Mouse (Mus musculus) cerebellum, postnatal 36 days (tissue): ENCODE results near the gene Elmsan1.

Source experiments
- DNase-seq, 2 experiments: peaks; one replicate each; pipeline ENCODE4 v3.0.0; 2021 to 2022; ENCODE audit warnings: mixed read lengths in 2 of 2

The Elmsan1 gene

DNA sequence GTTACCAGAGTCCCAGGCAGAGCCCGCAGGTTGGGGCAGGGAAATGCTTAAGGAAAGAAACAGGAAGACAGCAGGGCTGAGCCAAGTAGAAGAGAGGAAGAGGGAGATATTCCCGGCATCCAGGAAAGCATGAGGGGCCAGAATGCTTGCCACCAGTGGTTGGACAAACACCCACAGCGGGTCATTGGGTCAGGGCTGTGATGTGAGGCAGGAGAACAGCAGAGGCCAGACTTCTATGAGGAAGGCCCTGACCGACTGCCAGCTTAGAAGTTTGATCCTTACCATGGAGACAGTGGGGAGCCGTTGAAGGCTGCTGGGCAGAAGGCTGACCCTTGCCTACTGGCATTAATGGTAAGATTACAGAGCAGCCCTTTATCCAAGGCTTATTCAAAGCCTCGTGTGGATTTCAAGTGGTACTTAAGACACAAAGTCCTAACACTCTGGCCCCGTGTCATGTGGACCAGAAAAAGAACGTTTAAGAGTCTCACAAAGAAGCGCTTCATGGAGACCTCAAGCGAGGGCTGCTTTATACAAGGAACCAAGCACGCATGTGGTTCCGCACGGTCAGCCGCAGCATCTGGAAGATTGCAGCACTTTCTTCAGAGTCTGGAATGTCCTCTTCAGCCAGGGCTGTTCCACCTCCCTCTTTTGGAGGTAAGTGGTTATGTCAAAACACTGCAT, 4.0 kb downstream of the Elmsan1 start:
- no peak for DNase-seq

DNA sequence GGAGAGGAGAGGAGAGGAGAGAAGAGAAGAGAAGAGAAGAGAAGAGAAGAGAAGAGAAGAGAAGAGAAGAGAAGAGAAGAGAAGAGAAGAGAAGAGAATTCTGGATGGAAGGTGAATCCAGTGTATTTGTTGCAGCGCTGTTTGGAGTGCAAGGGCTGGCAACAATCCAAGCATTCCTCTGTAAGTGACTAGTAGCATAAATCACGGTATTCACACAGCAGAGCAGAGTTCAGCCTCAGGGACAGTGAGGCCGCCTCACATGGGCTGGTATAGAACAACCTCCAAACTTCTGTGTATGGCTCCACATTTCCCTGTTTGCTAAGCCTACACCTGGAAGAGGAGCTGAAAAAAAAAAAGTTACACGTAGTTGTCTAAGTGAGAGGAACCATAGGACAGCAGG, 6.4 kb downstream of the Elmsan1 start:
- DNase-seq, result no peak

DNA sequence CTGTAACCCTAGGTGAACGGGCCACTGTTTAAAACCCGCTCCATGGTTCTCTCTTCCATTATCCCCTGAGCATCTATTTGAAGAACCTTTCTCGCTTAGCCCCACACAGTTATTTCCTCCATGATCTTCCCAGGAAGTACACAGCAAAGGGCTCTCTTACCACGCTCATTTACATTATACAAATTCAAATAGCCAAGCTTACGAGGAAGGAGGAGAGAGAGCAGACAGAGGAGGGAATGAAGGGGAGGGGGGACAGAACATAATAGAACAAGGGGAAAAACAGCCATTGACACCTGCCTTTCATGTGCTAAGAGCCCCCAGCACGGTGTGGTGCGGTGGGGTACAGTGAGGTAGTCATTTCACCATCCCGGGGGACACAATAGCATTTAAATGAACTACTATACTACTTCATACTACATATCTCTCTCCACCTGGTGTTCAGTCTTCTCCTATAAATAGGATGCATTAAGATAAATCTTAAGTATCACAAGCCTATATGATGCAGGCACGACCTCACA, 7.6 kb downstream of the Elmsan1 start:
- DNase-seq, result no peak

DNA sequence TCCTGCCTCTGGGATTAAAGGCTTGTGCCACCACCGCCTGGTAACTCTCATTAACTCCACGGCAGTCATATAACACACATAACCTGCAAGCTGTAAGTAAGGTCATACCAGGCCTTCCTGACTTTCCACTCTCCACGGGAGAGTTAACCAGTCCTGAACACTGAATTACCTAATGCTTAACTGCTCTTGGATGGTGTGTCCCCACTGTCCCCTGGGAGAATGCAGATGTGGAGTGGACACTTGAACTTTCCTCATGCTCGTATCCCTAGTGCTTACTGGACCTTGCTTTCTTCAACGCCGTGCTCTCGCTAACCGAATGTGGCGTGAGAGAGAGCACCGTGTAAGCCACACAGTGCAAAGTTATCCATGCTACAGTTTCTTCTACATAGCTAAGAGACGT, 8.4 kb downstream of the Elmsan1 start:
- no peak for DNase-seq

DNA sequence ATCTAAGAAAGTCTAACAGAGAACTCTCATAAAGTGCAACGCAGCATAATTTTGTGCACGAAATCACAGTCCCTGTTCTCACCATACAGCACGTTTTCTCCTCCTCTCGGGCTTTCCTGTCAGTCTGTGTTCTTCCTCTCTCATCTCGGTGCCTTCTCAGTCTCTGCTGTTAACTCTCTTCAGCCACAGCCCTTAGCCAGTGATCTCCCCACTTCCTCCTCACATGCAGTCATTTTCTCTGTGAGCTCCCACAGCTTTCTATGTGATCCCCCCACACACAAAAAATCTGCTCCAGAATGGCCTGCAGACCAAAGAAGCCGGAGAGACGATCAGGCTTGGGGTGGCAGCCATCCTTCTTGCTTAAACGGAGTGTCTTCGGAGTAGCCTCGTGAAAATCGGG, 9.6 kb downstream of the Elmsan1 start:
- no peak for DNase-seq

GRCm38 (mm10) chr12:84207209-84207817, 11.4 kb downstream of the Elmsan1 start:
- no peak for DNase-seq

DNA sequence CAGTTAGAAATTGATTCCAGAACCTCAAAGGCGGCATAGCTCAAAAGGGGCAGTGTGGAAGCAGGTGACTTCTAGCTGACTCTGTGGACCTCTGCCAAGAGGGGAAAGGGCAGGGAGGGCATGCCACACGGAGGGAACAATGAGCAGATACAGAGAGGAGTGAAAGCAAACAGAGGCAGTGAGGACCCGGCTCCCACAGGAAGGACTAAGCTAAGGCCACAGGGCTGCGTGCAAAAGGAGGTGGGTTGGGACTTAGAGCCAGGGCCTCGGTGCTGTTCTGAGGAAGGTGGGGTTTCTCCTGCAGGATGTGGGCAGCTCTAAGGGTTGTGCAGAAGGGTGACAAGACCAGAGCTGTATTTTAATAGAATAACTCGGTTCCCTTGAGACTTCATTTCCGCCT, 12.2 kb downstream of the Elmsan1 start:
- DNase-seq, result no peak

DNA sequence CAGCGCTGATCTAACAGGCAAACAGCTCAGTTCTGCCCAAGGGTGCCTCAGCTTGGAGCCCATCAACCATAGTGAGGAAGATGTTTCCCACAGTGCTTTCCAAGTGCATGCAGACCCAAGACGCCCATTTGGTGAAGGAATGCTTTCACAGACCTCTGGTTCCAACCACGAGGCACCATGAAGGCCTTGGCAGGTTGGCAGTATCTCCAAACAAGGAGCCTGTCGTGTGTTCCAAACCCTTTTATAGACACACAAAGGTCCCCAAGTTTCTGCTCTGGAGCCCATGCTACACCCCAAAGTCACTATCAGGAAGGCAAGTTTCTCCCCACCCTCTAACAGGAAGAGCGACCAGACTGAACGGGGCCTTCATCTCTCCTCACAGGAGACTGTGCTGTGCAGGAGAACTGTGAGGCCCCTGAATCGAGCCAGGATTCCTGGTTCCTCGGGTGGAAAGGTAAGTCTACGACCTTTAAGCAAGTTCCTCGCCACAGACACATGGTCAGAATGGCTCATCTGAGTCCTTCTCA, 13.0 kb downstream of the Elmsan1 start:
- DNase-seq, result no peak

GRCm38 (mm10) chr12:84204662-84205061, 14.0 kb downstream of the Elmsan1 start:
- no peak for DNase-seq

GRCm38 (mm10) chr12:84203778-84204216, 14.9 kb downstream of the Elmsan1 start:
- DNase-seq, result no peak

DNA sequence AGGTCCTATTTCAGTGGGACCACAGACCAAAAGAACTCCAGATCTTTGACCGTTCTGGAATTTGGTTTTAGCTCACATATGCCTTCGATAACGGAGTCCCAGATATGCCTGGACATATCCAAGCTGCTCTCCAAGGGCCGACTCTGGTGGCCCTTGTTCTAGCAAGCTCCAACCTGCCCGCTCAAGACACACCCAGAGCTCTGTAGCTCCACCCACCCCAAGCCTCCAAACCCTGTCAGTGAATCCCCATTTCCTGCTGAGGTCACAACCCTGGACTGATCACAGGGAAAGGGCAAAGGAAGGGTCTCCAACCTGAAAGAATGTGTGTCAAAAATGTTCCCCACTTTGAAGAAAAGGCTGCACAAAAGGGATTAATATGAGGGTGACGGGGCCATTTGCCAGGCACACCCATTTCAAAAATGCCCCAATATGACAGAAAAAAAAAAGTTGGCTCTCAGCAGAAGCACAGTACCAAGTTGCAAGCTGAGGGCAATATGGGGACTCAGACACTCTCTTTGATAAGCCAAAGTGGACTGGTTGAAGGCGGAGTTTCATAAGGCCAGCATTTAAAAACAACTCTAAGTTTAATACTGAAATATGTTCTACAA, 15.4 kb downstream of the Elmsan1 start:
- no peak for DNase-seq

DNA sequence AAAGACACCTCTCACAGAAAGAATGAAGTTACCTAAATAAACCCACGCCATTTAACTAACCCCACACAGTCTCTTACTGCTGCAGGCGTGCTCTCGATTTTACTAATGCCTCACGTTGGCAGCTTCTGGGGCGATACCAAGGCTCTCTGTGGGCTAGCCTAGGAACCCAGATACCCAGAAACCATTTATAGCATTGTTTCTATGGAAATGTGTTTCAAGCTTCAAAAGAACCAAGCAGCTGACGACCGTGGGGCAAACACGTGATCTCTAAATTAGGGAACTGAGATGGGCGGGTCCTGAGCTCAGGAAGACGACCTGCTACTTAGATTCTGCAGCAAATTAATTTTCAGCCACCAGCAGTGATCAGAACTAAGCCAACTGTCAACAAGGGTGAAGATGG, 16.1 kb downstream of the Elmsan1 start:
- no peak for DNase-seq

- no peak for DNase-seq
These were observed 16.8 kb downstream of the Elmsan1 start for GRCm38 (mm10) chr12:84201686-84202484.

- no peak for DNase-seq
These were observed 17.5 kb downstream of the Elmsan1 start for GRCm38 (mm10) chr12:84201222-84201621.

GRCm38 (mm10) chr12:84198880-84199279, 19.8 kb downstream of the Elmsan1 start:
- DNase-seq, result no peak

GRCm38 (mm10) chr12:84198076-84198679, 20.5 kb downstream of the Elmsan1 start:
- DNase-seq, result no peak

- no peak for DNase-seq
These were observed 23.5 kb downstream of the Elmsan1 start for GRCm38 (mm10) chr12:84195195-84195594.

DNA sequence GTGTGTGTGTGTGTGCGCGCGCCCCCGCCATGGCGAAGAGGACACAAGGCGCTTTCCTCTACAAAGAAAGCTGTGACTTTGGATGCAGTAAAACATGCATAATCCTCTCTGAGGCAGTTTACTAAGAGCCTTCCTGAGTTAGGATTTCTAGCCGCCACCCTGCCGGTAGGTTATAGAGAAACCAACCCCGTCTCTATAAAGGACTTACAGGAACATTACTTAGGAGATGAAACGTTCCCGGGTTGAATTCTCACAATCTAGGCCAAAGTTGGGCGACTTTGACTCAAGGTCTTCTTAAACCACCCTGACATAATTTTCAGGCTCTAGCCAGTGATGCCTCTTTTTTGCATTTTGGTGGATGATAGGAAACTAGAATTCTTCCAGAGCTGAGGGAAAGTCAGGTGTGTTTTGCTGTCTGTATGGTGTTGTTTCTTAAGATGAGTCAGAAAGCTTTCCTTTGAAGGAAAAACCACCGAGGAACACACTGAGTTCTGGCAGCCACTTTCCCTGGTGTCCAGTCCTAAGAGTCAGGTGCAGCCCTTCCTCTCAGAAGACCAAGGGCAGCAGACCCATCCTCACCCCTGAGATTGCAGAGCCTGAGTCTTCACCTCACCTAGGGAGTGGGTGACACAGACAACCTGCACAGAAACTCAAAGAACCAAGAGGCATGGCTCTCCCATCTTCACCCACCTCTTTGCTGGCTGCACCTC, 24.1 kb downstream of the Elmsan1 start:
- no peak for DNase-seq

DNA sequence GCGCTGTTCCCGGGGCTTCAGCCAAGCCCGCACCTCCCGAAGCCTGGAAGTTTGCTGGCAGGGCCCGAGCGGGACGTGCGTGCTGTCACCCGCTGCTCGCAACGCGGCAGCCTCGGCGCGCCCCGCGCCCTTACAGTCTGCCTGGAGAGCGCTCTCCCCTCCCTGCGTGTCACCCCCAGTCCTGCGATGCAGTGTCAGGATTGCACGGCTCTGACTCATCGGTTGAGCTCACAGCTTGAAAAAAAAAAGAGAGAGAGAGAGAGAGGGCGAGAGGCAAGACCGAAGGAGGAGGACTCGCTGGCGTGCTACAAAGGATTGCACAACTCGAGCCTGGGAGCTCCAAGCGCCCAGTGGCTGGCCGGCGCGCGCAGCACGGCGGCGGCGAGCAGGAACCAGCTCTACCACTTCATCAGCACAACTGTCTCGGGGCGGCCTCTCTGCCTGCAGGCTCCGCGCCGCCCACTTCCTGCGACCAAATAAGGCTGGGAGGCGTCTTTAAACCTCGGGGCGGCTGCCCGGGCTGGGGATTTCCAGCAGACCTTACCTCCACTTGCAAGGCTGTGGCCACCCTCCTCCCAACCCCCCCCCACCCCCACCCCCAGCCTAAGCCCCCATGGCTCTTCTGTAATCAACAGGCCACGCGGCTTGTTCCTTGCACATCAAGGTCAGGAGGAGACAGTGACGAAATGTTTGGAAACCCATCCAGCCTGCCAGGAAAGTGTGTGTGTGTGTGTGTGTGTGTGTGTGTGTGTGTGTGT, 24.9 kb downstream of the Elmsan1 start:
- peak; percentile 84 to 86 for DNase-seq

- peak; percentile 62 to 73 for DNase-seq
These were observed 25.7 kb downstream of the Elmsan1 start for GRCm38 (mm10) chr12:84192741-84193641.
